Mouse (Mus musculus) stomach, embryonic 15.5 days (tissue): ENCODE results near the gene Gtf2e1. TPM values are rescaled to one million over a fixed set of nuclear protein-coding genes. Genes with fewer than 3 reads are reported as not detected.

Experiments
- ATAC-seq: fragments of 200-750 bp; cut with Nextera tagmentation; 2 replicates; pipeline ENCODE4 v1.8.0; 2017; ENCODE audit warnings: low read depth, moderate number of reproducible peaks, moderate TSS enrichment; ENCODE audit not compliant: insufficient read depth, low FRiP score
- H3K27ac ChIP-seq: fragments of 300-500 bp; sonication (generic); 2 replicates; pipeline ENCODE4 v1.5.1; 2015; ENCODE audit warnings: mild to moderate bottlenecking, inconsistent platforms
- H3K27me3 ChIP-seq: fragments of 300-500 bp; sonication (generic); replicated peaks from 2 replicates; pipeline ENCODE4 v1.6.1; 2015; ENCODE audit warnings: inconsistent platforms
- H3K36me3 ChIP-seq: fragments of 300-500 bp; sonication (generic); 2 replicates; pipeline ENCODE4 v1.6.1; 2015; ENCODE audit warnings: inconsistent platforms
- H3K4me1 ChIP-seq: fragments of 300-500 bp; sonication (generic); 2 replicates; pipeline ENCODE4 v1.6.1; 2015; ENCODE audit warnings: inconsistent platforms
- H3K4me2 ChIP-seq: fragments of 300-500 bp; sonication (generic); 2 replicates; pipeline ENCODE4 v1.6.1; 2015; ENCODE audit warnings: mild to moderate bottlenecking, inconsistent platforms
- H3K4me3 ChIP-seq: fragments of 300-500 bp; sonication (generic); replicated peaks from 2 replicates; pipeline ENCODE4 v1.5.1; 2015; ENCODE audit warnings: inconsistent platforms
- H3K9ac ChIP-seq: fragments of 300-500 bp; sonication (generic); 2 replicates; pipeline ENCODE4 v1.6.1; 2015; ENCODE audit warnings: inconsistent platforms
- H3K9me3 ChIP-seq: fragments of 300-500 bp; sonication (generic); 2 replicates; pipeline ENCODE4 v1.6.1; 2016; ENCODE audit warnings: inconsistent platforms
- WGBS: fragments of 180-500 bp; shearing (Covaris S2); methylation state at CpG from one replicate; pipeline ENCODE4 v1.1.7; 2015; 5-methylcytosine and 5-hydroxymethylcytosine counted together
- polyA plus RNA-seq: library from polyadenylated mRNA; unstranded; fragments of >200 nt; fragmentation: Nextera tagmentation; extraction: Ambion mirVana; gene quantifications from 2 replicates; pipeline ENCODE4 v1.2.1, GENCODE M21; 2015

Gtf2e1 gene
- polyA plus RNA-seq, 1 experiment from 2014 or later, result 20.3 TPM

GRCm38 (mm10) chr16:37463981-37464380 lies 75.6 kb downstream of the Gtf2e1 start:
- no peak for ATAC-seq
- Histone ChIP-seq H3K4me2 (no peak overlapping the region), H3K4me1 (no peaks in the 10 kb centered on the region), H3K27me3 (no peaks in the 10 kb centered on the region), H3K9me3 (no peaks in the 10 kb centered on the region; the same call in 1 of the 2 replicates), H3K9ac (no peak overlapping the region), H3K27ac (no peak overlapping the region), H3K36me3 (no peaks in the 10 kb centered on the region), H3K4me3 (no peak overlapping the region)
- 79% methylated on average over 6 of the region's 6 CpGs for WGBS

DNA sequence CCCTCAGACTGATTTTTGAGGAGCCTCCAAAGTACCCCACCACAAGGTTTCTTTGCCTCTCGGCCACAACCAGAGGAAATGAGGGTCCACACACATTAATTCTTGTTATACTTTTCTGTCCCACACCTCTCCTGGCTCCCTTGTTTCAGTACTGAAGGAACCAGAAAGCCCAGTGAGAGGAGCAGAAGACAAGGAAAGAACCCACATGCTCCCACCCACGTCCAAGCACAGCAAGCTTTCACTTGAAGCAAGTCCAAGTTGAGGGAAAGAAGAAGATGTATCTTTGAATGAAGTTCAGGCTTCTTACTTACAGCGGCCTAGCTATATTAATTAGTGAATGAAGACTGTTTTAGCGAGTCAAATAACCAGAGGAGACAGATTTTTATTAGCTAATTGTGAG lies 76.7 kb downstream of the Gtf2e1 start:
- Histone ChIP-seq H3K9ac (no peak overlapping the region), H3K9me3 (no peaks in the 10 kb centered on the region; the same call in 1 of the 2 replicates), H3K27ac (no peak overlapping the region), H3K4me3 (no peak overlapping the region), H3K4me1 (no peaks in the 10 kb centered on the region), H3K36me3 (no peaks in the 10 kb centered on the region), H3K4me2 (no peak overlapping the region), H3K27me3 (no peaks in the 10 kb centered on the region)
- no peak for ATAC-seq
- 75% methylated on average over 4 of the region's 4 CpGs for WGBS

- no peaks in the 10 kb centered on the region; the same call in 1 of the 2 replicates for H3K9me3 ChIP-seq
- H3K9ac ChIP-seq, result no peak overlapping the region
- no peaks in the 10 kb centered on the region for H3K36me3 ChIP-seq
- no peak for ATAC-seq
- H3K4me2 ChIP-seq, result no peak overlapping the region
- H3K4me3 ChIP-seq, result no peak overlapping the region
- WGBS, result 92% methylated on average over 4 of the region's 4 CpGs
- H3K27ac ChIP-seq, result no peak overlapping the region
- H3K4me1 ChIP-seq, result no peaks in the 10 kb centered on the region
- H3K27me3 ChIP-seq, result no peaks in the 10 kb centered on the region
Observed at GRCm38 (mm10) chr16:37461601-37462000, 78.0 kb downstream of the Gtf2e1 start.

Other genes starting within 250 kb of the Gtf2e1 start
- 2.4 and 3.5 TPM in 2 replicates for gene Stxbp5l, start 154.8 kb downstream of the Gtf2e1 start, polyA plus RNA-seq
- gene Rabl3, start 96 bp upstream of the Gtf2e1 start, polyA plus RNA-seq, result 22.1 and 22.5 TPM in 2 replicates
- 2.1 and 3.4 TPM in 2 replicates for gene Hgd, start 40.4 kb upstream of the Gtf2e1 start, polyA plus RNA-seq
- 68.0 and 70.7 TPM in 2 replicates for gene Ndufb4, start 114.7 kb upstream of the Gtf2e1 start, polyA plus RNA-seq
- 327 and 347 TPM in 2 replicates for gene Fstl1, start 237.1 kb upstream of the Gtf2e1 start, polyA plus RNA-seq